Mouse (Mus musculus): ENCODE results near the gene Camta1. TPM values are rescaled to one million over a fixed set of nuclear protein-coding genes. Genes with fewer than 3 reads are reported as not detected.
"Not testable (repeated sequence)": the region's sequence is repeated elsewhere in the genome, so short reads cannot be mapped to it uniquely, and the experiment has no call there.

Gene Camta1
- polyA plus RNA-seq, 1 experiment from 2014 or later: 123 TPM

GRCm38 (mm10) chr4:151044037-151044943 is 817.4 kb downstream of the Camta1 start, which contains the start of gene Per3:
Gene Per3, minus strand, starts transcription at chr4:151044665.
- peaks cover 24% of the 10 kb centered on the region for H3K36me3 ChIP-seq (ENCODE audit: control insufficient read depth, insufficient read depth, low read length)
- DNase-seq (ENCODE audit: low spot score) (peak; percentile 93), ATAC-seq (peak; percentile 98)
- H3K9me3 ChIP-seq (replicated peaks; ENCODE audit: control insufficient read depth, low read length): no peaks in the 10 kb centered on the region
- under 1% methylated on average over 53 of the region's 79 CpGs for WGBS
- peak within 1 kb of the TSS; percentile 98 for H3K4me2 ChIP-seq (ENCODE audit: low read length)
- peaks cover 6% of the 10 kb centered on the region; the same call in 1 of the 2 replicates for H3K4me1 ChIP-seq (ENCODE audit: control insufficient read depth, insufficient read depth, low read length)
- H3K27me3 ChIP-seq (replicated peaks; ENCODE audit: control insufficient read depth, insufficient read depth, low read length): 0 out of 2 replicates have a peak, but pooled peaks cover 2% of the 10 kb centered on the region
- peak within 1 kb of the TSS; percentile 61 for H3K9ac ChIP-seq (ENCODE audit: low read length)
- peak within 1 kb of the TSS; percentile 33; the same call in 1 of the 2 replicates for H3K27ac ChIP-seq (ENCODE audit: low read depth, low read length)
- H3K4me3 ChIP-seq (ENCODE audit: low read depth, low read length): peak within 1 kb of the TSS; percentile 53

- Histone ChIP-seq H3K9ac (ENCODE audit: low read length) (no peak overlapping the region), H3K9me3 (replicated peaks; ENCODE audit: control insufficient read depth, low read length) (no peaks in the 10 kb centered on the region), H3K4me1 (ENCODE audit: control insufficient read depth, insufficient read depth, low read length) (peaks cover 6% of the 10 kb centered on the region; the same call in 1 of the 2 replicates), H3K36me3 (ENCODE audit: control insufficient read depth, insufficient read depth, low read length) (peaks cover 14% of the 10 kb centered on the region), H3K4me2 (ENCODE audit: low read length) (peak overlapping the region; percentile 98), H3K4me3 (ENCODE audit: low read depth, low read length) (no peak overlapping the region), H3K27me3 (replicated peaks; ENCODE audit: control insufficient read depth, insufficient read depth, low read length) (0 out of 2 replicates have a peak, but pooled peaks cover 2% of the 10 kb centered on the region), H3K27ac (ENCODE audit: low read depth, low read length) (no peak overlapping the region)
- DNase-seq (ENCODE audit: low spot score) (no peak), ATAC-seq (no peak)
- WGBS: 36% methylated on average over 5 of the region's 5 CpGs
Observed at GRCm38 (mm10) chr4:151043281-151043680, 818.4 kb downstream of the Camta1 start.

- H3K9ac ChIP-seq (ENCODE audit: low read length): no peak overlapping the region
- 86% methylated on average over 5 of the region's 5 CpGs for WGBS
- ATAC-seq (no peak), DNase-seq (ENCODE audit: low spot score) (no peak)
- H3K4me3 ChIP-seq (ENCODE audit: low read depth, low read length): no peak overlapping the region
- no peaks in the 10 kb centered on the region for H3K9me3 ChIP-seq (replicated peaks; ENCODE audit: control insufficient read depth, low read length)
- no peak overlapping the region for H3K27ac ChIP-seq (ENCODE audit: low read depth, low read length)
- peaks cover 1% of the 10 kb centered on the region for H3K36me3 ChIP-seq (ENCODE audit: control insufficient read depth, insufficient read depth, low read length)
- H3K4me2 ChIP-seq (ENCODE audit: low read length): no peak overlapping the region
- peaks cover 6% of the 10 kb centered on the region; the same call in 1 of the 2 replicates for H3K4me1 ChIP-seq (ENCODE audit: control insufficient read depth, insufficient read depth, low read length)
- 0 out of 2 replicates have a peak, but pooled peaks cover 2% of the 10 kb centered on the region for H3K27me3 ChIP-seq (replicated peaks; ENCODE audit: control insufficient read depth, insufficient read depth, low read length)
Observed at GRCm38 (mm10) chr4:151041506-151041905, 820.2 kb downstream of the Camta1 start.

GRCm38 (mm10) chr4:151037800-151038199 is 823.9 kb downstream of the Camta1 start:
- H3K36me3 ChIP-seq (ENCODE audit: control insufficient read depth, insufficient read depth, low read length): no peaks in the 10 kb centered on the region
- ATAC-seq: no peak
- H3K4me3 ChIP-seq (ENCODE audit: low read depth, low read length): no peak overlapping the region
- no peaks in the 10 kb centered on the region for H3K27me3 ChIP-seq (replicated peaks; ENCODE audit: control insufficient read depth, insufficient read depth, low read length)
- H3K4me1 ChIP-seq (ENCODE audit: control insufficient read depth, insufficient read depth, low read length): no peaks in the 10 kb centered on the region
- 92% methylated on average over 11 of the region's 11 CpGs for WGBS
- no peaks in the 10 kb centered on the region for H3K9me3 ChIP-seq (replicated peaks; ENCODE audit: control insufficient read depth, low read length)
- no peak for DNase-seq (ENCODE audit: low spot score)
- no peak overlapping the region for H3K4me2 ChIP-seq (ENCODE audit: low read length)
- H3K9ac ChIP-seq (ENCODE audit: low read length): no peak overlapping the region
- H3K27ac ChIP-seq (ENCODE audit: low read depth, low read length): no peak overlapping the region

GRCm38 (mm10) chr4:151036521-151036920 is 825.2 kb downstream of the Camta1 start:
- WGBS: 86% methylated on average over 7 of the region's 7 CpGs
- no peak for ATAC-seq
- Histone ChIP-seq H3K9me3 (replicated peaks; ENCODE audit: control insufficient read depth, low read length) (no peaks in the 10 kb centered on the region), H3K4me3 (ENCODE audit: low read depth, low read length) (no peak overlapping the region), H3K4me1 (ENCODE audit: control insufficient read depth, insufficient read depth, low read length) (no peaks in the 10 kb centered on the region), H3K27me3 (replicated peaks; ENCODE audit: control insufficient read depth, insufficient read depth, low read length) (no peaks in the 10 kb centered on the region), H3K9ac (ENCODE audit: low read length) (no peak overlapping the region), H3K36me3 (ENCODE audit: control insufficient read depth, insufficient read depth, low read length) (no peaks in the 10 kb centered on the region), H3K4me2 (ENCODE audit: low read length) (no peak overlapping the region), H3K27ac (ENCODE audit: low read depth, low read length) (no peak overlapping the region)
- no peak for DNase-seq (ENCODE audit: low spot score)

- Histone ChIP-seq H3K4me1 (ENCODE audit: control insufficient read depth, insufficient read depth, low read length) (no peaks in the 10 kb centered on the region), H3K27ac (ENCODE audit: low read depth, low read length) (no peak overlapping the region), H3K9ac (ENCODE audit: low read length) (no peak overlapping the region), H3K36me3 (ENCODE audit: control insufficient read depth, insufficient read depth, low read length) (peaks cover 13% of the 10 kb centered on the region), H3K27me3 (replicated peaks; ENCODE audit: control insufficient read depth, insufficient read depth, low read length) (no peaks in the 10 kb centered on the region), H3K9me3 (replicated peaks; ENCODE audit: control insufficient read depth, low read length) (no peaks in the 10 kb centered on the region), H3K4me2 (ENCODE audit: low read length) (no peak overlapping the region), H3K4me3 (ENCODE audit: low read depth, low read length) (no peak overlapping the region)
- peak; percentile 77 for DNase-seq (ENCODE audit: low spot score)
- peak; percentile 48; the same call in 1 of the 2 replicates for ATAC-seq
- 46% methylated on average over 6 of the region's 6 CpGs for whole genome bisulfite sequencing
Observed at GRCm38 (mm10) chr4:151027001-151027400, 834.7 kb downstream of the Camta1 start.

- Histone ChIP-seq H3K4me2 (ENCODE audit: low read length) (no peak overlapping the region), H3K4me1 (ENCODE audit: control insufficient read depth, insufficient read depth, low read length) (no peaks in the 10 kb centered on the region), H3K9ac (ENCODE audit: low read length) (no peak overlapping the region), H3K27me3 (replicated peaks; ENCODE audit: control insufficient read depth, insufficient read depth, low read length) (no peaks in the 10 kb centered on the region), H3K4me3 (ENCODE audit: low read depth, low read length) (no peak overlapping the region), H3K9me3 (replicated peaks; ENCODE audit: control insufficient read depth, low read length) (no peaks in the 10 kb centered on the region), H3K36me3 (ENCODE audit: control insufficient read depth, insufficient read depth, low read length) (peaks cover 13% of the 10 kb centered on the region), H3K27ac (ENCODE audit: low read depth, low read length) (no peak overlapping the region)
- WGBS: 91% methylated on average over 9 of the region's 9 CpGs
- ATAC-seq (no peak), DNase-seq (ENCODE audit: low spot score) (no peak)
Observed at GRCm38 (mm10) chr4:151024152-151024551, 837.5 kb downstream of the Camta1 start.

GRCm38 (mm10) chr4:151017356-151017755 is 844.3 kb downstream of the Camta1 start:
- 95% methylated on average over 1 of the region's 1 CpGs for WGBS
- not testable (repeated sequence) for H3K9me3 ChIP-seq (replicated peaks; ENCODE audit: control insufficient read depth, low read length); H3K27ac ChIP-seq (ENCODE audit: low read depth, low read length); H3K4me2 ChIP-seq (ENCODE audit: low read length); H3K9ac ChIP-seq (ENCODE audit: low read length); H3K4me1 ChIP-seq (ENCODE audit: control insufficient read depth, insufficient read depth, low read length); ATAC-seq; H3K27me3 ChIP-seq (replicated peaks; ENCODE audit: control insufficient read depth, insufficient read depth, low read length); DNase-seq (ENCODE audit: low spot score); H3K4me3 ChIP-seq (ENCODE audit: low read depth, low read length)
- peaks cover 26% of the 10 kb centered on the region for H3K36me3 ChIP-seq (ENCODE audit: control insufficient read depth, insufficient read depth, low read length)

GRCm38 (mm10) chr4:151015946-151016345 is 845.7 kb downstream of the Camta1 start:
- DNase-seq (ENCODE audit: low spot score) (no peak), ATAC-seq (no peak)
- no peak overlapping the region for H3K9ac ChIP-seq (ENCODE audit: low read length)
- no peak overlapping the region for H3K4me2 ChIP-seq (ENCODE audit: low read length)
- 91% methylated on average over 10 of the region's 10 CpGs for WGBS
- no peaks in the 10 kb centered on the region for H3K27me3 ChIP-seq (replicated peaks; ENCODE audit: control insufficient read depth, insufficient read depth, low read length)
- H3K4me3 ChIP-seq (ENCODE audit: low read depth, low read length): no peak overlapping the region
- no peak overlapping the region for H3K27ac ChIP-seq (ENCODE audit: low read depth, low read length)
- no peaks in the 10 kb centered on the region for H3K4me1 ChIP-seq (ENCODE audit: control insufficient read depth, insufficient read depth, low read length)
- peaks cover 26% of the 10 kb centered on the region for H3K36me3 ChIP-seq (ENCODE audit: control insufficient read depth, insufficient read depth, low read length)
- no peaks in the 10 kb centered on the region for H3K9me3 ChIP-seq (replicated peaks; ENCODE audit: control insufficient read depth, low read length)
